Mouse (Mus musculus) heart, embryonic 15.5 days (tissue): ENCODE data around the gene Abhd5. TPM values are rescaled to one million over a fixed set of nuclear protein-coding genes. Genes with fewer than 3 reads are reported as not detected.
A peak's percentile ranks its signal among the peaks of the same experiment; 100 is the strongest.

ENCODE experiments used
- ATAC-seq: fragments of 200-750 bp; cut with Nextera tagmentation; replicated peaks from 2 replicates; pipeline ENCODE4 v1.8.0; 2017; ENCODE audit warnings: low read depth, moderate TSS enrichment; ENCODE audit not compliant: insufficient number of reproducible peaks, insufficient read depth, low FRiP score
- H3K27ac ChIP-seq: fragments of 300-500 bp; sonication (generic); 2 replicates; pipeline ENCODE4 v1.5.1; 2015; ENCODE audit warnings: mild to moderate bottlenecking, inconsistent platforms
- H3K27me3 ChIP-seq: fragments of 300-500 bp; sonication (generic); 2 replicates; pipeline ENCODE4 v1.6.1; 2015; ENCODE audit warnings: inconsistent platforms
- H3K36me3 ChIP-seq: fragments of 300-500 bp; sonication (generic); 2 replicates; pipeline ENCODE4 v1.6.1; 2015; ENCODE audit warnings: mild to moderate bottlenecking, inconsistent platforms
- H3K4me1 ChIP-seq: fragments of 300-500 bp; sonication (generic); replicated peaks from 2 replicates; pipeline ENCODE4 v1.6.1; 2015; ENCODE audit warnings: inconsistent platforms
- H3K4me2 ChIP-seq: fragments of 300-500 bp; sonication (generic); 2 replicates; pipeline ENCODE4 v1.6.1; 2015; ENCODE audit warnings: inconsistent platforms, mild to moderate bottlenecking, moderate library complexity
- H3K4me3 ChIP-seq: fragments of 300-500 bp; sonication (generic); 2 replicates; pipeline ENCODE4 v1.5.1; 2015; ENCODE audit warnings: mild to moderate bottlenecking, inconsistent platforms
- H3K9ac ChIP-seq: fragments of 300-500 bp; sonication (generic); 2 replicates; pipeline ENCODE4 v1.6.1; 2015; ENCODE audit warnings: mild to moderate bottlenecking, inconsistent platforms
- H3K9me3 ChIP-seq: fragments of 300-500 bp; sonication (generic); replicated peaks from 2 replicates; pipeline ENCODE4 v1.6.1; 2016; ENCODE audit warnings: inconsistent platforms
- WGBS: fragments of 180-500 bp; shearing (Covaris S2); methylation state at CpG from one replicate; pipeline ENCODE4 v1.1.7; 2015; ENCODE audit warnings: mixed read lengths; 5-methylcytosine and 5-hydroxymethylcytosine counted together
- polyA plus RNA-seq: library from polyadenylated mRNA; unstranded; fragments of >200 nt; fragmentation: Nextera tagmentation; extraction: Ambion mirVana; gene quantifications from 2 replicates; pipeline ENCODE4 v1.2.1, GENCODE M21; 2015

The Abhd5 gene
- polyA plus RNA-seq, 1 experiment from 2014 or later: 20.4 TPM

DNA sequence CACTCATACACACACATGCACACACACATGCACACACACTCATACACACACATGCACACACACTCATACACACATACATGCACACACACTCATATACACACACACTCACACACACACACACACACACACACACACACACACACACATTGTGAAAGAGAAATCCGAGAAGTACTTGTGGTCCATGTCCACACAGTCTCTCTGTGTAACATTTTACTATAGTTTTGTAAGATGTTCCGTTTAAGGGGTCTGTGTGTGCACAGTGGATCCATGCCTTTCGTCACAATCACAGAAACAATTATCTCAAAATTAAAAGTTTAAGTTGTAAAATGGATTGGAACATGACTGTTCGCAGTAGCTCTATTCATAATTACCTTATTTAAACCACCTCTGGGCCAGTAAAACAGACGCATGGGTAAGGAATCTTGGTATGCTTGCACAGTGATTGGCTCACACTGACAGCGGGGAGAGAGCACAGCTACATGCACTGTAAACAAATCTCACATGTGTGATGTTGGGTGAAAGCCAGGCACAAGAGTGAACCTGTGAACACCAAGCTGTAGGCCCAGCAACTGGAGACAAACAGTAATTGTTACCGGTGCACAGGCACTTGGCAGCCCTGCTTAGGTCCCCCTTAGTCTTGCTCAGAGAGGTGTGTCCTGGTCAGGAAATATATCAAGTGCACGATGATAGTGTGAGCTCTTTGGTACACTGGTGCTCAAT is 63.8 kb downstream of the Abhd5 start:
- Histone ChIP-seq H3K4me3 (no peak overlapping the region), H3K4me1 (no peaks in the 10 kb centered on the region), H3K36me3 (no peaks in the 10 kb centered on the region), H3K4me2 (no peak overlapping the region), H3K27ac (no peak overlapping the region), H3K9ac (no peak overlapping the region), H3K9me3 (no peaks in the 10 kb centered on the region; the same call in 1 of the 2 replicates), H3K27me3 (0 out of 2 replicates have a peak, but pooled peaks cover 3% of the 10 kb centered on the region)
- WGBS: 71% methylated on average over 8 of the region's 8 CpGs
- no peak for ATAC-seq

DNA sequence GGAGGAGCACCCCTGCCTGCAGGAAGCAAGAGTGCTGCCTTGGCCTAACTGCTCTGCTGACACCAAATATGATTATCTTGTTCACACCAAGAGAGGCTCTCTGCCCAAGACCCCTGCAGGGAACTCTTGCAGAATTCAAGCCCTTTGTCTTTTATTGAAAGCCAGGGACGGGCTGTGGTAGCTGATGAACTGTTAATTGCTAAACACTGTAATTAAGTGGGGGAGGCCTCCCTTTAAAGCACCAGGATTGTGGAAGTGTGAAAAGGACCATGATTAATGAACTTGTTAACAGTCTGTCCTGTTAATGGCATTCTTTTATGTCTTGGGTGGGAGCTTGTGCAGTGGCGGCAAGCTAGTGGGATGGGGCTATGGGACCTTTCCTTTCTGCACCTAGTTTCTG is 65.2 kb downstream of the Abhd5 start:
- Histone ChIP-seq H3K36me3 (no peaks in the 10 kb centered on the region), H3K27me3 (peaks cover 12% of the 10 kb centered on the region; the same call in 1 of the 2 replicates), H3K4me3 (no peak overlapping the region), H3K9me3 (no peaks in the 10 kb centered on the region; the same call in 1 of the 2 replicates), H3K4me2 (no peak overlapping the region), H3K9ac (no peak overlapping the region), H3K4me1 (no peaks in the 10 kb centered on the region), H3K27ac (no peak overlapping the region)
- no peak for ATAC-seq
- 42% methylated on average over 2 of the region's 2 CpGs for WGBS

- Histone ChIP-seq H3K27me3 (peaks cover 12% of the 10 kb centered on the region; the same call in 1 of the 2 replicates), H3K9ac (no peak overlapping the region), H3K4me3 (no peak overlapping the region), H3K36me3 (no peaks in the 10 kb centered on the region), H3K4me2 (no peak overlapping the region), H3K9me3 (no peaks in the 10 kb centered on the region; the same call in 1 of the 2 replicates), H3K4me1 (peaks cover 6% of the 10 kb centered on the region), H3K27ac (no peak overlapping the region)
- no peak for ATAC-seq
- 60% methylated on average over 5 of the region's 5 CpGs for WGBS
Measured at GRCm38 (mm10) chr9:122420195-122420756, 68.9 kb downstream of the Abhd5 start.

DNA sequence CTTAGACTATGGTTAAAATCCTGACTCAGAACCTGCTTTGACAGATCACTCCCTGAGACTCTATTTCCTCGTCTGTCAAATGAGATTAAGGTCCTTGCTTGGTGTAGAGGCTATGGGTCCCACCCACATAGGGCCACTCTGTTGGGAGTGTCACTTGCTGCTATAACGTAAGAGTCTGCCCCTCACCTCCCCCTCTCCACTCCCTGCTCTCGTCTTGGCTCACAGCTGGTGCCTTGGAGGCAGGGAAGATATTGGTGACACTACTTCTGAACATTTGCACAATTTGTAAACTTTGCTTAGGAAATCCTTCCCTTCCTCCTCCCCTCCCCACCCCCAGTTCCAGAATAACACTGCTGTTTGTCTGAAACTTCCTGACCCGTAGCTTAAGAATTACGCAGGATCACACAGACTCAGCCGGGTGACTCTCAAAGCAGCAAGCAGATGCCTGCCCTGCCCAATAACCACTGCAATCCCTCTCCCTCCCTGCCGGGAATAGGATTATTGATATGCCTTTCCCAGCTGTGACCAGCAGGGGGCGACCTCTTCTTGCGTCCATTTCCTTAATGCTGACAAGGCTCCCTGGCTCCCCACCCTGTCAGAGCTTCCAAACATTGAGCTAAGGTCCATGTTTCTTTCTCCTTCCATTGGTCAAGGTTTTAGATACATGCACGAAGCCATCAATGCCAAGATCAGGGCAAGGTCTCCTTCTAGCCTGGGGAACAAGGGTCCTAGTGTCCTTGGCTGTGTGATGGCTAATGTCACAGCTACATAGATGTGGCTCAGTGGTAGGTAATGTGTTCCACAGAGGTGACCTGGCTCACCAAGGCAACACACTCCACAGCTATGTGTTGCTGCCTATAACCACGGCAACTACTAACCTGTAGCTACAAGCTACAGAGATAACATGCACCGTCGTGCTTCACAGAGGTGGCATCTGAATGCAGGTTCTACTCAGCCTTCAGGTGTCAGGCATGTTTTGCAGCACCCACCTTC is 69.7 kb downstream of the Abhd5 start:
- Histone ChIP-seq H3K9me3 (no peaks in the 10 kb centered on the region; the same call in 1 of the 2 replicates), H3K36me3 (no peaks in the 10 kb centered on the region), H3K4me1 (peaks cover 6% of the 10 kb centered on the region), H3K9ac (no peak overlapping the region), H3K27me3 (peaks cover 12% of the 10 kb centered on the region; the same call in 1 of the 2 replicates), H3K27ac (no peak overlapping the region), H3K4me3 (no peak overlapping the region), H3K4me2 (no peak overlapping the region)
- 20% methylated on average over 13 of the region's 13 CpGs for WGBS
- no peak for ATAC-seq

DNA sequence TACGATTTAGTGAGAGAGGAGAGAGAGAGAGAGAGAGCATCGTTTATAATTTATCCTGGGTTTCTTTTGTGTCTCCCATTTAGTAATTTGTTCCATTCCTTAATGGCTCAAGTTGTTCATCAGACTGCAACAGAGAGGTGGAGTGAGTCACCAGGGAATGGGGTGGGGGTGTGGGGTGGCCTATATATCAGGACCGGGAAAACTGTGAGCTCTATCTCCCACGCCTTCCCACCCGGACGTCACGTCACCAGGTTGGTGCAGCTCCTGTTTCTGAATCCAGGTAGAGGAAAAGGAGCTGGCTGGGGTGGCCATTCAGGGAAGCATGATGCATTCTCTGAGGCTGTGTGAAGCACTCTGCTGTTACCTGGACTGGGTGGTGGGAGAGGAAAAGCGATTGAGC is 70.5 kb downstream of the Abhd5 start:
- no peaks in the 10 kb centered on the region for H3K36me3 ChIP-seq
- H3K27me3 ChIP-seq: peaks cover 12% of the 10 kb centered on the region; the same call in 1 of the 2 replicates
- no peak for ATAC-seq
- H3K4me3 ChIP-seq: no peak overlapping the region
- no peaks in the 10 kb centered on the region; the same call in 1 of the 2 replicates for H3K9me3 ChIP-seq
- 77% methylated on average over 8 of the region's 8 CpGs for WGBS
- no peak overlapping the region for H3K9ac ChIP-seq
- H3K4me1 ChIP-seq: peaks cover 6% of the 10 kb centered on the region
- no peak overlapping the region for H3K4me2 ChIP-seq
- H3K27ac ChIP-seq: no peak overlapping the region

GRCm38 (mm10) chr9:122422706-122423105 is 71.3 kb downstream of the Abhd5 start:
- Histone ChIP-seq H3K4me1 (peaks cover 6% of the 10 kb centered on the region), H3K27ac (no peak overlapping the region), H3K36me3 (no peaks in the 10 kb centered on the region), H3K4me2 (no peak overlapping the region), H3K9ac (no peak overlapping the region), H3K27me3 (peaks cover 12% of the 10 kb centered on the region; the same call in 1 of the 2 replicates), H3K9me3 (no peaks in the 10 kb centered on the region; the same call in 1 of the 2 replicates), H3K4me3 (no peak overlapping the region)
- WGBS: 82% methylated on average over 14 of the region's 14 CpGs
- ATAC-seq: no peak

DNA sequence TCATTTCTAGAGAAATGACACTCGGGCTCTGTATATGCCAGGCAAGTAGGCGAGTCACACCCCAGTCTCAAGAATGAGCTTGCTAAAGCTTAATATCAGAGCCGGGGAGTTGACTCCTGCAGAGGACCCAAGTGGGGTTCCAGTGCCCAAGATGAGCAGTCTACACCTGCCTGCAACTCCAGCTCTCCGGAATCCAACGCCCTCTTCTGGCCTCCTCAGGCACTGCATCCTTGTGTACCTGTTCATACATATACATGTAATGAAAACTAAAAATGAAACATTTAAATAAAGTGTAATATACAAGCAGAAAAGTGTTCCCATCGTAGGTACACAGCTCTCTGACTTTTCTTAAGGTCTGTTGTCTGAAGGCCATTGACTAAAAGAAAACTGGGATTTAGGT is 71.7 kb downstream of the Abhd5 start:
- Histone ChIP-seq H3K4me3 (no peak overlapping the region), H3K9me3 (no peaks in the 10 kb centered on the region; the same call in 1 of the 2 replicates), H3K9ac (no peak overlapping the region), H3K27me3 (peaks cover 12% of the 10 kb centered on the region; the same call in 1 of the 2 replicates), H3K4me1 (peaks cover 6% of the 10 kb centered on the region), H3K36me3 (no peaks in the 10 kb centered on the region), H3K4me2 (no peak overlapping the region), H3K27ac (no peak overlapping the region)
- ATAC-seq: no peak
- WGBS: 56% methylated on average over 6 of the region's 6 CpGs

DNA sequence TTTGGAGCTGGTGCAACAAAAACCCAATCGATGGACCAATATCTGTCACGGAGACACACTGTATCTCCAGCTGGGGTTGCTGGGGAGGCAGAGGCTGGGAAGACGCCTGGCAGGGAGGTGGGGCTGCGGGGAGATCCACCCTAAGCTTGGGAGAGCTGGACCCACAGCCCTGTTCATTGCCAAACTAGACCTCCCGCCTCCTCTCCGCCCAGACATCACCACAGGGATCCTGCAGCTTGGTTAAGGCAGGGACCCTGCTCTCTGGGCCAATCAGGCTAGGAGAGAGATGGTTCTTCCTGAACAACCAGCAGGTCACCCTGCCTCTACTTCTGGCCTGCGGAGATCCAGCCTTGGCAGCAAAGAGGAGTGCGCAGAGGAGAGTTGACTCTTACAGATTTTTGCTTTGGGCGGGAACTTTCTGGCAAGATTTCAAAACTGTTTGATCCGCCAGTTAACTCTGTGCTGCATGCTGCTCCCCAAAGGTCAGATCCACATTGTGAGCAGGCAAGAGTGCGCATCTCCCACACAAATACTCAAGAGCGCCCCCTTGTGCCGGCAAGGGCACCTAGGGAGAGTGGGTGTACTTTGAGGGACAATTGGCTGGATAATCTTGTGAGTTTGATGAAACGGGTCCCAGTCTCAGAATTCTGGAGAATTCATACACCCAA is 73.7 kb downstream of the Abhd5 start:
- H3K36me3 ChIP-seq: no peaks in the 10 kb centered on the region
- peak overlapping the region; percentile 41 for H3K4me2 ChIP-seq
- H3K27me3 ChIP-seq: peaks cover 10% of the 10 kb centered on the region; the same call in 1 of the 2 replicates
- no peaks in the 10 kb centered on the region for H3K9me3 ChIP-seq
- peaks cover 6% of the 10 kb centered on the region for H3K4me1 ChIP-seq
- H3K9ac ChIP-seq: no peak overlapping the region
- H3K27ac ChIP-seq: no peak overlapping the region
- H3K4me3 ChIP-seq: peak overlapping the region; percentile 24
- no peak for ATAC-seq
- 37% methylated on average over 14 of the region's 14 CpGs for WGBS

DNA sequence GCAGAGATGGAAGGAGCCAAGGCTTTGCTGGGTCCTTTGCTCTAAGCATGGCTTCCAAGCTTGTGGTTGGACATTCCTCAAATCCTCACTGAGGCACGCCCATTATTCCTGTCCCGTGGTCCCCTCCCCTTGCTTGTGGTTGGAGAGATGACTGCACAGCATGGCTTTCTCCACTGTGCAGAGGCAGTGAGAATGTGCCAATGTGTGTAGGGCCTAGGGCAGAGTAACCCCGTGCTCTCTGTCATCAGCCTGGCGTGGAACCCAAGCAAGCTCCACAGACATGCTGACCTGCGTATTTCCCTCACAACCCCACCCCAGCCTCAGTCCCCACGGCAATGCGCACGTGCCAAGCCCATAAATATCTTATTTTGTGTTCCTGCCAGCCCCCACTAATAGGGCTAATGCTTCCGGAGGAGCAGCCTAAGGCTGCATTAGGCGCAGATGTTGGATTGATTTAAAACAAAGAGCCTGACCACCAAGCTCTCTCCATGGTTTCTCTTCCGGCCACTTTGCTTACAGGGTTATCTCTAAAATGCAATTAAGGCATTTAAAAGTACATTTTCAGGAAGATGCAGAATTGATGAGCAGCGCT is 77.7 kb downstream of the Abhd5 start:
- Histone ChIP-seq H3K9me3 (no peaks in the 10 kb centered on the region), H3K27ac (no peak overlapping the region), H3K4me1 (peaks cover 6% of the 10 kb centered on the region), H3K27me3 (peaks cover 5% of the 10 kb centered on the region; the same call in 1 of the 2 replicates), H3K36me3 (no peaks in the 10 kb centered on the region), H3K9ac (no peak overlapping the region), H3K4me3 (no peak overlapping the region), H3K4me2 (no peak overlapping the region)
- ATAC-seq: no peak; the same call in 1 of the 2 replicates
- 76% methylated on average over 12 of the region's 12 CpGs for WGBS

DNA sequence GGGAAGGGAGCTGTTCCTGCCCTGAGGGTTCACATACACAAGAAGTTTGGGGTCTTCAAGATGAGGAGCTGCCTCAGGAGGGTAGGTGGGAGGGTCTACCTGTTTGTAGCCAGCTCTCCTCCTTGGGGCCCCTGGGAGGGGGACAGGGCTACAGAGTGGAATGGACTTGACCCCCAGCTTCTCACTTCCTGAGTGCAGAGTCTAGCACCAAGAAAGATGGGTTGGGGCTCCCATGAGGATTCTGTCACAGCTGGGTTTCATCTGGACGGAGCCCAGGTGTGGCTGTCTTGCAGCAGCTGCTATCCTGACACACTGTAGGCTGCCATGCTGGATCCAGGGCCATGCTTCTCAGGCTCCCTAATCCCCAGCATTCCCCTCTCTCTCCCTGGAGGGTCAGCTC is 78.3 kb downstream of the Abhd5 start:
- no peak for ATAC-seq
- 71% methylated on average over 1 of the region's 1 CpGs for WGBS
- H3K9ac ChIP-seq: no peak overlapping the region
- no peaks in the 10 kb centered on the region for H3K36me3 ChIP-seq
- H3K4me1 ChIP-seq: peaks cover 4% of the 10 kb centered on the region
- no peak overlapping the region for H3K4me3 ChIP-seq
- no peak overlapping the region for H3K27ac ChIP-seq
- H3K4me2 ChIP-seq: no peak overlapping the region
- H3K27me3 ChIP-seq: peaks cover 5% of the 10 kb centered on the region; the same call in 1 of the 2 replicates
- H3K9me3 ChIP-seq: no peaks in the 10 kb centered on the region
